Mouse (Mus musculus): ENCODE measurements around the gene Plk1.

GRCm38 (mm10) chr7:122196771-122197170 lies 37.5 kb downstream of the Plk1 start:
- TF ChIP-seq CTCF (IDR thresholded peaks at IDR 0.05; ENCODE audit: insufficient read depth, low read depth, low read length) (no peak), POLR2A (IDR thresholded peaks at IDR 0.05; ENCODE audit: insufficient read depth, low read depth, low read length) (no peak)

Measured in olfactory bulb, adult 2 months (tissue).